Mouse (Mus musculus): ENCODE results near the gene Pex6.

DNA sequence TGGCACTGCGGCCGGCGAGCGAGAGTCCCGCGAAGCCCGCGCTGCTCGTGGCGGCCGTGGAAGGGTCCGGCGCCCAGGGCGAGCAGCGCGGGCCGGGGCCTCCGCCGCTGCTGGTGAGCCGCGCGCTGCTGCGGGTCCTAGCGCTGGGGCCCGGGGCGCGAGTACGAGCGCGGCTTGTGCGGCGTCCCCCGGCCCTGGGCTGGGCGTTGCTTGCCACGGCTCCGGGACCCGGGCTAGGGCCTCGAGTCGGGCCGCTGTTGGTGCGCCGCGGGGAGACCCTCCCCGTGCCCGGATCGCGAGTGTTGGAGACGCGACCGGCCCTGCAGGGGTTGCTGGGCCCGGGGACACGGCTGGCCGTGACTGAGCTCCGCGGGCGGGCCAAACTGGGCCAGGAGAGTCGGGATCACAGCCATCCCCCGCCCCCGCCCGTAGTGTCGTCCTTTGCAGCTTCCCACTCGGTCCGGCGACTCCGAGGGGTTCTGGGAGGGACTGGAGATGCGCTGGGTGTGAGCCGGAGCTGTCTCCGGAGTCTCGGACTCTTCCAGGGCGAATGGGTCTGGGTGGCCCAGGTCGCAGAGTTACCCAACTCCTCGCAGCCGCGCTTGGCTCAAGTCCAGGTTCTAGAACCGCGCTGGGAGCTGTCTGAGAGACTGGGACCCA, 479 bp downstream of the Pex6 start:
- TF ChIP-seq MYC (IDR thresholded peaks at IDR 0.05; ENCODE audit: low read depth, low read length): no peak
- TF ChIP-seq EP300 (IDR thresholded peaks at IDR 0.05; ENCODE audit: low read depth in 1 of 2, low read length in 2 of 2): no peak
- no peak for TF ChIP-seq CTCF (IDR thresholded peaks at IDR 0.05 in 2 of 3, conservative IDR thresholded peaks at IDR 0.05 in 1 of 3; ENCODE audit: control insufficient read depth in 1 of 3, insufficient read depth in 1 of 3, low read depth in 2 of 3, low read length in 3 of 3, poor library complexity in 1 of 3, severe bottlenecking in 1 of 3)
- TF ChIP-seq KAT2A (conservative IDR thresholded peaks at IDR 0.05; ENCODE audit: low read depth, low read length): no peak
- TF ChIP-seq TCF12 (IDR thresholded peaks at IDR 0.05; ENCODE audit: low read depth, low read length): no peak
- TF ChIP-seq ZNF384 (IDR thresholded peaks at IDR 0.05; ENCODE audit: low read depth, low read length): no peak
- TF ChIP-seq POLR2A (IDR thresholded peaks at IDR 0.05; ENCODE audit: control insufficient read depth in 1 of 2, insufficient read depth in 1 of 2, low read depth in 1 of 2, low read length in 2 of 2, poor library complexity in 1 of 2): no peak
- TF ChIP-seq BHLHE40 (IDR thresholded peaks at IDR 0.05; ENCODE audit: borderline replicate concordance, low read depth, low read length): no peak
